Mouse (Mus musculus): ENCODE measurements around the gene Emilin3.

DNA sequence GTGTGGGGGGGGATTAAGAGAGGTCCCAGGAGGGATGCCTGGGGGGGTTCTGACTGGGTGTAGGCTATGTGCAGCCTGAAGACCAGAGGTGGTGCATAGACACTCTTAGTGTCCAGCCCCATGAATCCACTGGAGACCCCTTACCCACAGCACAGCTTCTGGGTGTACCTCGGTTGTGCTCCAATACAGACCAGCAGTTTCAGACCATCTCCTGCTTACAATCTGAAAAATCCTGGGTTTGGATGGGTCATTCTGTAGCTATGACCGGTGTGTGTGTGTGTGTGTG lies 6.7 kb upstream of the Emilin3 start:
- TF ChIP-seq CTCF (IDR thresholded peaks at IDR 0.05; ENCODE audit: low read depth, low read length), result no peak
- no peak for TF ChIP-seq POLR2A (IDR thresholded peaks at IDR 0.05; ENCODE audit: insufficient read depth, low read length)
- no peak for TF ChIP-seq EP300 (IDR thresholded peaks at IDR 0.05; ENCODE audit: insufficient read depth, low read depth, low read length)

Measured in ES-Bruce4 (cell line).